Mouse (Mus musculus) heart, embryonic 10.5 days (tissue): ENCODE results near the gene Hecw2. TPM values are rescaled to one million over a fixed set of nuclear protein-coding genes. Genes with fewer than 3 reads are reported as not detected.

Source experiments
- DNase-seq: peaks from one replicate; pipeline ENCODE4 v3.0.0-alpha.2; 2017; ENCODE audit warnings: low spot score
- H3K27ac ChIP-seq: fragments of 300-500 bp; sonication (generic); 2 replicates; pipeline ENCODE4 v1.5.1; 2016; ENCODE audit warnings: mild to moderate bottlenecking
- H3K27me3 ChIP-seq: fragments of 300-500 bp; sonication (generic); 2 replicates; pipeline ENCODE4 v1.6.1; 2016; ENCODE audit warnings: mild to moderate bottlenecking; ENCODE audit not compliant: poor library complexity, insufficient read depth, severe bottlenecking
- H3K36me3 ChIP-seq: fragments of 300-500 bp; sonication (generic); 2 replicates; pipeline ENCODE4 v1.6.1; 2016; ENCODE audit warnings: mild to moderate bottlenecking, moderate library complexity
- H3K4me1 ChIP-seq: fragments of 300-500 bp; sonication (generic); 2 replicates; pipeline ENCODE4 v1.6.1; 2016; ENCODE audit warnings: mild to moderate bottlenecking
- H3K4me3 ChIP-seq: fragments of 300-500 bp; sonication (generic); 2 replicates; pipeline ENCODE4 v1.5.1; 2016; ENCODE audit warnings: mild to moderate bottlenecking, moderate library complexity
- H3K9me3 ChIP-seq: fragments of 300-500 bp; sonication (generic); 2 replicates; pipeline ENCODE4 v1.6.1; 2016; ENCODE audit warnings: mild to moderate bottlenecking, moderate library complexity
- WGBS: fragments of 180-500 bp; shearing (Covaris S2); methylation state at CpG from one replicate; pipeline ENCODE4 v1.1.7; 2016; 5-methylcytosine and 5-hydroxymethylcytosine counted together
- polyA plus RNA-seq: library from polyadenylated mRNA; unstranded; fragments of >200 nt; fragmentation: Nextera tagmentation; extraction: Ambion mirVana; gene quantifications from 2 replicates; pipeline ENCODE4 v1.2.1, GENCODE M21; 2016

Gene Hecw2
- polyA plus RNA-seq, 1 experiment from 2014 or later = 5.2 TPM

- 80% methylated on average over 4 of the region's 4 CpGs for WGBS
- no peak for DNase-seq
- no peaks in the 10 kb centered on the region for H3K27me3 ChIP-seq
- H3K9me3 ChIP-seq = no peaks in the 10 kb centered on the region
- no peaks in the 10 kb centered on the region for H3K36me3 ChIP-seq
- H3K4me1 ChIP-seq = peaks cover 13% of the 10 kb centered on the region
- no peak overlapping the region for H3K4me3 ChIP-seq
- H3K27ac ChIP-seq = no peak overlapping the region
These were observed 399.4 kb downstream of the Hecw2 start for GRCm38 (mm10) chr1:53795591-53795990.

- no peak for DNase-seq
- no peaks in the 10 kb centered on the region for H3K27me3 ChIP-seq
- WGBS = 84% methylated on average over 5 of the region's 5 CpGs
These were observed 399.9 kb downstream of the Hecw2 start for GRCm38 (mm10) chr1:53795081-53795480.

DNA sequence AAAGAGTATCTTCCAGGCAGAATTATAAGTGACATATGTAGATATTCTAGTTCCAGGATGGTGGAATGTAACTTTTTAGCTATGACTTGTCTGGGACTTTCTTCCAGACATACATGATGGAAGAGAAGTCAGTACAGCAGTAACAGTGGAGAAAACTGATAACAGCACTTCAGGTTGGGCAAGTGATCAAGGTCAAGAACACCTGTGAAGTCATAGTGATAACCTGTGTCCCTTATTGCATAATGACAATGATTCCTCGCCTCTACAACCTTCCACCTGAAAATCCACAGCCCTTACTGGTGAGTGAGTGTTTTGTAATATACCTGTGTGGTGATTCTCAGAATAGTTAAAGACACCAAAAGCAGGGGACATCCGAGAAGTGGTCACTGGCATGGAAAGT, 400.7 kb downstream of the Hecw2 start:
- H3K27me3 ChIP-seq = no peaks in the 10 kb centered on the region
- H3K9me3 ChIP-seq = no peaks in the 10 kb centered on the region
- H3K27ac ChIP-seq = no peak overlapping the region
- DNase-seq = no peak
- H3K4me3 ChIP-seq = no peak overlapping the region
- WGBS = 78% methylated on average over 2 of the region's 2 CpGs
- no peaks in the 10 kb centered on the region for H3K36me3 ChIP-seq
- H3K4me1 ChIP-seq = peaks cover 13% of the 10 kb centered on the region

More at GRCm38 (mm10) chr1:53795081-53795480, 399.9 kb downstream of the Hecw2 start:
- H3K27ac ChIP-seq = no peak overlapping the region
- peaks cover 13% of the 10 kb centered on the region for H3K4me1 ChIP-seq
- H3K9me3 ChIP-seq = no peaks in the 10 kb centered on the region
- no peak overlapping the region for H3K4me3 ChIP-seq
- H3K36me3 ChIP-seq = no peaks in the 10 kb centered on the region

- 76% methylated on average over 2 of the region's 2 CpGs for WGBS
- Histone ChIP-seq H3K27me3 (no peaks in the 10 kb centered on the region), H3K9me3 (no peaks in the 10 kb centered on the region), H3K4me3 (no peak overlapping the region), H3K4me1 (no peaks in the 10 kb centered on the region), H3K36me3 (no peaks in the 10 kb centered on the region), H3K27ac (no peak overlapping the region)
- DNase-seq = no peak
These were observed 403.6 kb downstream of the Hecw2 start for GRCm38 (mm10) chr1:53791343-53791742.

- H3K27ac ChIP-seq = peak within 1 kb of the TSS; percentile 92
- DNase-seq = peak; percentile 98
- H3K27me3 ChIP-seq = no peaks in the 10 kb centered on the region
- no peaks in the 10 kb centered on the region for H3K36me3 ChIP-seq
- no peaks in the 10 kb centered on the region for H3K9me3 ChIP-seq
- no peaks in the 10 kb centered on the region for H3K4me1 ChIP-seq
- under 1% methylated on average over 81 of the region's 81 CpGs for WGBS
- peak within 1 kb of the TSS; percentile 79 for H3K4me3 ChIP-seq
These were observed 410.1 kb downstream of the Hecw2 start, which contains the start of gene Stk17b for GRCm38 (mm10) chr1:53784721-53785418. Gene Stk17b, minus strand, starts transcription at chr1:53785224.

- Histone ChIP-seq H3K4me1 (no peaks in the 10 kb centered on the region), H3K9me3 (no peaks in the 10 kb centered on the region), H3K27ac (peak overlapping the region; percentile 92), H3K27me3 (no peaks in the 10 kb centered on the region), H3K36me3 (no peaks in the 10 kb centered on the region), H3K4me3 (peak overlapping the region; percentile 79)
- no peak for DNase-seq
- WGBS = under 1% methylated on average over 17 of the region's 17 CpGs
These were observed 410.7 kb downstream of the Hecw2 start for GRCm38 (mm10) chr1:53784291-53784720.

DNA sequence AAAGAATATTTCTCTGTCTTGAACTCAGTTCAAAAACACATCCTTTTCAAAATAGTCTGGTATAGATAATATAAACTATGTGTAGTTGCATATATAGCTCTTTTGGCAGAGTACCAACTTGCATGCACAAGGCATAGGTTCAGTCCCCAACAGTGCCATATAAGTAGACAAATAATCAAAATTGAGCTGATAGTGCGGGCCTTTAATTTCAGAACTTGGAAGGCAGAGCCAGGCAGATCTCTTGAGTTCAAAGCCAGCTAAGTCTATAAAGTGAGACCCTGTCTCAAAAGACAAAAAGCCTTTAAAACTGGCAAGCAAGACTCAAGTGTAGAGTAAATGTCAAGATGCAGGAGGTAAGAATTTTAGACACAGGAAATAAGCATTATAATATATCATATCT, 412.0 kb downstream of the Hecw2 start:
- H3K4me1 ChIP-seq = no peaks in the 10 kb centered on the region
- H3K27me3 ChIP-seq = no peaks in the 10 kb centered on the region
- H3K36me3 ChIP-seq = no peaks in the 10 kb centered on the region
- 93% methylated on average over 1 of the region's 1 CpGs for WGBS
- no peaks in the 10 kb centered on the region for H3K9me3 ChIP-seq
- no peak overlapping the region for H3K27ac ChIP-seq
- DNase-seq = no peak
- no peak overlapping the region for H3K4me3 ChIP-seq

DNA sequence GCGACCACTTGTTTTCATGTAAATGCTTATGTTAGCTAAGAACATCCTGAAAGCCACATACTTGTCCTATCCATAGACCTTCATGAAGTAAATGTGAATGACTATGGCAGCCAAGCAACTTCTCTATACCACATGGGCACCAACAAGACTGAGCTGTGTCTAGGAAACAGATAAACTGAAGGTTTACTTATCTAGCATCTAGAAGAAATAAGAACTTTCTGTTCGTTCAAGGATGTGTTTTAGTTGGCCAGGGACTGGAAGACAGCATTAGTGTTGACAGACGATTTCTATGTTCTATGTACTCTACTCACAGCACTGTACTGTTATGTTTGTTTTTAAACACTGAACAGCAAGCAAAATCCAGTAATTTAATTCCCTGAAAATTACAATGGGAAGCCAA, 412.9 kb downstream of the Hecw2 start:
- WGBS = 74% methylated on average over 3 of the region's 3 CpGs
- DNase-seq = no peak
- Histone ChIP-seq H3K27ac (no peak overlapping the region), H3K36me3 (no peaks in the 10 kb centered on the region), H3K27me3 (no peaks in the 10 kb centered on the region), H3K9me3 (no peaks in the 10 kb centered on the region), H3K4me3 (no peak overlapping the region), H3K4me1 (no peaks in the 10 kb centered on the region)

DNA sequence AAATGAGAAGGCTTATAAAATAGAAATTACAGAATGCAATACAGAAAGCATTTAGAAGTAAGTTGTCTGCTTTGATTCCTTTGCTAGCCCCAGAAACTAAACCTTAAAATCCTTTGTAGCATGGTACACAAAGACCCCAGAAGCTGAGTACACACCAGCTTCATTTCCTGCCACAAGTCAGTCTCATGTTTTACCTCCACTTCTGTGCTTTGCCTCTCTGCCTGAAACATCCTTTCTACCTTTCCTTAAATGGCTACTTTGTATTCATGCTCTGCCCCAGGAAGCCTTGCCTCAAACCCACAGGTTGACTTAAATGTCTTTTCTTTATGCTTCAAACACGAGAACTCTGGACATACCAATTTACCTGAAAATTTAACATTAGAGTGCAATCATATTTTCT, 413.7 kb downstream of the Hecw2 start:
- Histone ChIP-seq H3K4me3 (no peak overlapping the region), H3K9me3 (no peaks in the 10 kb centered on the region), H3K27me3 (no peaks in the 10 kb centered on the region), H3K4me1 (no peaks in the 10 kb centered on the region), H3K36me3 (no peaks in the 10 kb centered on the region), H3K27ac (no peak overlapping the region)
- 81% methylated on average over 1 of the region's 1 CpGs for WGBS
- DNase-seq = no peak

- Histone ChIP-seq H3K9me3 (no peaks in the 10 kb centered on the region), H3K27ac (no peak overlapping the region), H3K4me3 (no peak overlapping the region), H3K4me1 (no peaks in the 10 kb centered on the region), H3K36me3 (no peaks in the 10 kb centered on the region), H3K27me3 (no peaks in the 10 kb centered on the region)
- 78% methylated on average over 7 of the region's 7 CpGs for WGBS
- DNase-seq = no peak
These were observed 418.6 kb downstream of the Hecw2 start for GRCm38 (mm10) chr1:53776176-53776905.

GRCm38 (mm10) chr1:53775545-53775944, 419.4 kb downstream of the Hecw2 start:
- Histone ChIP-seq H3K4me3 (no peak overlapping the region), H3K36me3 (no peaks in the 10 kb centered on the region), H3K27me3 (no peaks in the 10 kb centered on the region), H3K9me3 (no peaks in the 10 kb centered on the region), H3K4me1 (no peaks in the 10 kb centered on the region), H3K27ac (no peak overlapping the region)
- WGBS = 90% methylated on average over 2 of the region's 2 CpGs
- DNase-seq = no peak

DNA sequence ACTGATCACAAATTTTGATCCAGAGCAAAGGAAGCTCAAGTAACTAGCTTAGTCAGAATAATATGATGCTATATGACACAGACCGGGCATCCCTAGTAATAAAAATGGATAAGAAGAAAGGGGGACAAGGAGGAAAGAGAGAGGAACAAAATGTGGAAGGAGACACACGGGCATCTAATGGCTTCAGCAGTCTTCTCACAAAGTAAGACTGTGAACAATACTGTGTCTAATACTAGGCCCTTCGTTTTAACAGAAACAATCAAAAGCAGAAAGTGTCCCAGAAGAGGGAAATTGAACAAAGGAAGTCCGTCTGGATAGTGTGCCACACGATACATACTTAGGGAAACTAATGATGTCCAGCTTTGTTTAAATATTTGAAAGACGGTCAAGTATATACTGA, 419.9 kb downstream of the Hecw2 start:
- no peak for DNase-seq
- WGBS = 85% methylated on average over 6 of the region's 6 CpGs
- Histone ChIP-seq H3K4me3 (no peak overlapping the region), H3K27ac (no peak overlapping the region), H3K27me3 (no peaks in the 10 kb centered on the region), H3K4me1 (no peaks in the 10 kb centered on the region), H3K9me3 (no peaks in the 10 kb centered on the region), H3K36me3 (no peaks in the 10 kb centered on the region)

DNA sequence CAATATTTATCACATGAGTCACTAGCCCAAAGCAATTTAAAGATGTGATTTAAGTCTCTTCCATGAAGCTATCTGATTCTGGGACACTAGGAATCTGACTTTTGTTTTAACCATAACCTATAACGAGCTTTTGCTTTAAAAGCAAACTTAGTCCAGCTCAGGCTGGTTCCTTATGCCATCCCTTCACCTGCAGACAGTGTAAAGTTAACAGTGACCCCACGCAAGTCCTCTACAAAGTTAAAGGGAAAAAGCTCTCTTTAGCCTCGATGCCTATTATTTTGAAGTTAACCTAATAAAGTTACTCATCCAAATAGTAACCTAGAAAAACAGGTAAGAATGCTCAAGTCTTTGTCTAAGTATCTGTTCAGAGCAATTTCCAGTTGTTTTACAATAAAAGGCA, 420.4 kb downstream of the Hecw2 start:
- Histone ChIP-seq H3K4me3 (no peak overlapping the region), H3K9me3 (no peaks in the 10 kb centered on the region), H3K27me3 (no peaks in the 10 kb centered on the region), H3K27ac (no peak overlapping the region), H3K4me1 (no peaks in the 10 kb centered on the region), H3K36me3 (no peaks in the 10 kb centered on the region)
- 87% methylated on average over 3 of the region's 3 CpGs for WGBS
- DNase-seq = no peak
